In genomic region chr14:99411835-99412234, GRCm38 (mm10) we compare ENCODE assay signal across 22 mouse cellular contexts.
DNase-seq lines count a peak whose midpoint lies in the region; ATAC-seq and TF ChIP-seq lines count a peak whose summit lies in the region.
"Had no signal": no experiment of that assay in that cellular context is flagged by ENCODE, and none has a peak within 500 bp of the region (broad histone marks: within the 10 kb centered on the region; RNA-seq: fewer than 3 reads in every experiment).

No protein-coding gene starts in this region.

- no peaks in the 10 kb centered on the region for H3K9me3 ChIP-seq in intestine, embryonic 15.5 days
- H3K9me3 ChIP-seq in intestine, postnatal 0 days (ENCODE audit: control insufficient read depth) = no peaks in the 10 kb centered on the region
- H3K9me3 ChIP-seq in limb, embryonic 15.5 days = no peaks in the 10 kb centered on the region
- H3K9me3 ChIP-seq in limb, embryonic 10.5 days (replicated peaks) = no peaks in the 10 kb centered on the region
- no peaks in the 10 kb centered on the region for H3K9me3 ChIP-seq in lung, postnatal 0 days (ENCODE audit: low read length)
- no peaks in the 10 kb centered on the region for H3K9me3 ChIP-seq in intestine, embryonic 16.5 days (ENCODE audit: control insufficient read depth, low read length)

- no peak overlapping the region for H3K9ac ChIP-seq in intestine, embryonic 15.5 days
- H3K9ac ChIP-seq in intestine, postnatal 0 days (ENCODE audit: low read depth, low read length) = no peak overlapping the region
- H3K9ac ChIP-seq in limb, embryonic 15.5 days = no peak overlapping the region
- H3K9ac ChIP-seq in lung, postnatal 0 days (replicated peaks; ENCODE audit: low read depth) = no peak overlapping the region
- no peak overlapping the region for H3K9ac ChIP-seq in intestine, embryonic 16.5 days (ENCODE audit: low read depth, low read length)

- no peaks in the 10 kb centered on the region for H3K4me1 ChIP-seq in intestine, embryonic 15.5 days (replicated peaks)
- H3K4me1 ChIP-seq in intestine, postnatal 0 days (replicated peaks; ENCODE audit: control insufficient read depth, insufficient read depth, low read length) = no peaks in the 10 kb centered on the region
- no peaks in the 10 kb centered on the region for H3K4me1 ChIP-seq in limb, embryonic 15.5 days
- H3K4me1 ChIP-seq in limb, embryonic 10.5 days = no peaks in the 10 kb centered on the region
- H3K4me1 ChIP-seq in lung, postnatal 0 days (ENCODE audit: insufficient read depth, low read depth, low read length) = no peaks in the 10 kb centered on the region
- H3K4me1 ChIP-seq in intestine, embryonic 16.5 days (ENCODE audit: control insufficient read depth, insufficient read depth, low read length) = peaks cover 10% of the 10 kb centered on the region; the same call in 1 of the 2 replicates

- 14% methylated on average over 5 of the region's 5 CpGs for WGBS in intestine, embryonic 15.5 days
- 16% methylated on average over 5 of the region's 5 CpGs for WGBS in intestine, postnatal 0 days
- 39% methylated on average over 5 of the region's 5 CpGs for WGBS in limb, embryonic 15.5 days
- WGBS in limb, embryonic 10.5 days = 50% methylated on average over 5 of the region's 5 CpGs
- WGBS in lung, postnatal 0 days = 18% methylated on average over 5 of the region's 5 CpGs
- 37% methylated on average over 5 of the region's 5 CpGs for WGBS in intestine, embryonic 16.5 days

- no peak overlapping the region for H3K27ac ChIP-seq in intestine, embryonic 15.5 days
- H3K27ac ChIP-seq in intestine, postnatal 0 days (ENCODE audit: low read depth, low read length) = no peak overlapping the region
- 0 out of 2 replicates have a peak overlapping the region, but pooled peaks have one; percentile 33 for H3K27ac ChIP-seq in limb, embryonic 15.5 days
- H3K27ac ChIP-seq in limb, embryonic 10.5 days = no peak overlapping the region
- H3K27ac ChIP-seq in lung, postnatal 0 days (ENCODE audit: low read length) = no peak overlapping the region
- no peak overlapping the region for H3K27ac ChIP-seq in intestine, embryonic 16.5 days (ENCODE audit: low read length)

- DNase-seq in limb, embryonic 10.5 days (ENCODE audit: low spot score) = no peak
- DNase-seq in lung, postnatal 0 days (ENCODE audit: low spot score) = no peak
- no peak for DNase-seq in lung, postnatal 4 days
- DNase-seq in thymus, postnatal 14 days = no peak
- DNase-seq: adrenal gland, adult 2 months; adrenal gland, adult 8-10 months; adrenal gland, postnatal 10 days; adrenal gland, postnatal 14 days; adrenal gland, postnatal 25 days; adrenal gland, postnatal 36 days; B cell, adult 2 months; cerebellum, adult 11 months; cerebellum, adult 11-12 months had no signal

- H3K4me2 ChIP-seq in intestine, embryonic 15.5 days (replicated peaks) = no peak overlapping the region
- no peak overlapping the region for H3K4me2 ChIP-seq in intestine, postnatal 0 days (replicated peaks; ENCODE audit: low read depth)
- H3K4me2 ChIP-seq in limb, embryonic 15.5 days = no peak overlapping the region
- H3K4me2 ChIP-seq in lung, postnatal 0 days (replicated peaks; ENCODE audit: low read depth, low read length) = no peak overlapping the region
- H3K4me2 ChIP-seq in intestine, embryonic 16.5 days (ENCODE audit: low read depth, low read length) = no peak overlapping the region

- H3K27me3 ChIP-seq in intestine, embryonic 15.5 days (replicated peaks) = no peaks in the 10 kb centered on the region
- H3K27me3 ChIP-seq in intestine, postnatal 0 days (replicated peaks; ENCODE audit: control insufficient read depth, insufficient read depth, low read length) = no peaks in the 10 kb centered on the region
- H3K27me3 ChIP-seq in limb, embryonic 15.5 days = no peaks in the 10 kb centered on the region
- no peaks in the 10 kb centered on the region for H3K27me3 ChIP-seq in limb, embryonic 10.5 days (ENCODE audit: low read depth, poor library complexity, severe bottlenecking)
- no peaks in the 10 kb centered on the region for H3K27me3 ChIP-seq in lung, postnatal 0 days (replicated peaks; ENCODE audit: insufficient read depth, low read length)
- H3K27me3 ChIP-seq in intestine, embryonic 16.5 days (replicated peaks; ENCODE audit: control insufficient read depth, insufficient read depth, low read length) = no peaks in the 10 kb centered on the region
- H3K27me3 ChIP-seq: CH12.LX, Patski had no signal

- H3K36me3 ChIP-seq in intestine, embryonic 15.5 days = no peaks in the 10 kb centered on the region
- H3K36me3 ChIP-seq in intestine, postnatal 0 days (ENCODE audit: control insufficient read depth, insufficient read depth) = no peaks in the 10 kb centered on the region
- no peaks in the 10 kb centered on the region for H3K36me3 ChIP-seq in limb, embryonic 15.5 days
- no peaks in the 10 kb centered on the region for H3K36me3 ChIP-seq in limb, embryonic 10.5 days
- H3K36me3 ChIP-seq in lung, postnatal 0 days (ENCODE audit: insufficient read depth, low read length) = no peaks in the 10 kb centered on the region
- H3K36me3 ChIP-seq in intestine, embryonic 16.5 days (ENCODE audit: control insufficient read depth, insufficient read depth, low read length) = no peaks in the 10 kb centered on the region
- H3K36me3 ChIP-seq: G1E had no signal

- no peak; the same call in 1 of the 2 replicates for TF ChIP-seq EP300 in lung, postnatal 0 days (IDR thresholded peaks at IDR 0.05)

- peak; percentile 63 for ATAC-seq in intestine, embryonic 15.5 days
- ATAC-seq in intestine, postnatal 0 days = no peak
- ATAC-seq in limb, embryonic 15.5 days (ENCODE audit: insufficient number of reproducible peaks, low FRiP score, low TSS enrichment, low read depth) = no peak
- ATAC-seq in lung, postnatal 0 days = peak; percentile 44
- peak; percentile 66 for ATAC-seq in intestine, embryonic 16.5 days
- ATAC-seq: activated CD4-positive, CD25-positive, alpha-beta regulatory T cell, adult 4 months; CD4-positive, CD25-positive, alpha-beta regulatory T cell, adult 4 months; Patski had no signal

- no peak overlapping the region for H3K4me3 ChIP-seq in intestine, embryonic 15.5 days (replicated peaks)
- no peak overlapping the region for H3K4me3 ChIP-seq in intestine, postnatal 0 days (ENCODE audit: low read depth, low read length)
- H3K4me3 ChIP-seq in limb, embryonic 15.5 days = no peak overlapping the region
- no peak overlapping the region for H3K4me3 ChIP-seq in limb, embryonic 10.5 days
- no peak overlapping the region for H3K4me3 ChIP-seq in lung, postnatal 0 days (ENCODE audit: low read depth, low read length)
- no peak overlapping the region for H3K4me3 ChIP-seq in intestine, embryonic 16.5 days (ENCODE audit: low read length)

- TF ChIP-seq CTCF in intestine, postnatal 0 days (IDR thresholded peaks at IDR 0.05; ENCODE audit: low read depth) = no peak
- no peak for TF ChIP-seq CTCF in lung, postnatal 0 days (IDR thresholded peaks at IDR 0.05)

Comparison
In these comparisons a context has a peak if more than half of its experiments do, and no peak if none do; other contexts are left out.
1. ATAC-seq: peak in intestine, embryonic 15.5 days (single experiment), lung, postnatal 0 days (single experiment) and intestine, embryonic 16.5 days (single experiment); none in intestine, postnatal 0 days (single experiment) and limb, embryonic 15.5 days (single experiment).